Mouse (Mus musculus): Measurements from ENCODE around the gene Tmem11.

DNA sequence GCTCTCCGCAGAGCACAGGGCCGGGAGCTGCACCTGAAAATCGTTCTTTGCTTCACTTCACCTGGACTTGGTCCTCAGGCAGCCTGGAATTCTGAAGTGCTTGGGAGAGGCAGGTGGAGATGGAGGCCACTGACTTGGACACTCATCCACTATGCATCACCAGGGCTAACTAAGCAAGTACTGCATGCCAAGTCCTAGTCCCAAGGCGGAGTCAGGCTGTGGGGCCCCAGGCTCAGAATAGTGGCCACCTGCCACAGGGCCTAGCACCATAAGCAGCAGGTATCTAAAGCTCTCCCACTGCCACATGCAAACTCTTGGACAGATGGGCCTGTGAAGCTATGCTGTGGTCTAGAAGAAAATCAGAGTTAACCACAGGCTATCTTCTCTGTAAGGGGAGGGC is 27.4 kb upstream of the Tmem11 start:
- no peak for TF ChIP-seq CTCF (IDR thresholded peaks at IDR 0.05; ENCODE audit: low read depth)
- TF ChIP-seq EP300 (optimal IDR thresholded peaks at IDR 0.05) = no peak
